Mouse (Mus musculus) stomach, embryonic 16.5 days (tissue): Measurements from ENCODE around the gene Sbk3. TPM values are rescaled to one million over a fixed set of nuclear protein-coding genes. Genes with fewer than 3 reads are reported as not detected.

ENCODE experiments used
- ATAC-seq: fragments of 200-750 bp; cut with Nextera tagmentation; 2 replicates; pipeline ENCODE4 v1.8.0; 2017; ENCODE audit warnings: moderate number of reproducible peaks, moderate TSS enrichment; ENCODE audit not compliant: insufficient read depth, low FRiP score
- H3K27ac ChIP-seq: fragments of 300-500 bp; sonication (generic); 2 replicates; pipeline ENCODE4 v1.5.1; 2014; ENCODE audit warnings: low read length
- H3K27me3 ChIP-seq: fragments of 300-500 bp; sonication (generic); 2 replicates; pipeline ENCODE4 v1.6.1; 2014; ENCODE audit warnings: low read length, control low read depth, mixed read lengths; ENCODE audit not compliant: control insufficient read depth, insufficient read depth
- H3K36me3 ChIP-seq: fragments of 300-500 bp; sonication (generic); 2 replicates; pipeline ENCODE4 v1.6.1; 2014; ENCODE audit warnings: low read length; ENCODE audit not compliant: control insufficient read depth, insufficient read depth
- H3K4me1 ChIP-seq: fragments of 300-500 bp; sonication (generic); 2 replicates; pipeline ENCODE4 v1.6.1; 2014; ENCODE audit warnings: low read length, control low read depth, mixed read lengths; ENCODE audit not compliant: control insufficient read depth, insufficient read depth
- H3K4me2 ChIP-seq: fragments of 300-500 bp; sonication (generic); 2 replicates; pipeline ENCODE4 v1.6.1; 2014; ENCODE audit warnings: low read depth, low read length, mixed read lengths
- H3K4me3 ChIP-seq: fragments of 300-500 bp; sonication (generic); replicated peaks from 2 replicates; pipeline ENCODE4 v1.5.1; 2014; ENCODE audit warnings: mild to moderate bottlenecking, low read length
- H3K9ac ChIP-seq: fragments of 300-500 bp; sonication (generic); 2 replicates; pipeline ENCODE4 v1.6.1; 2014; ENCODE audit warnings: low read length
- H3K9me3 ChIP-seq: fragments of 300-500 bp; sonication (generic); replicated peaks from 2 replicates; pipeline ENCODE4 v1.6.1; 2016; ENCODE audit warnings: low read length, control low read depth; ENCODE audit not compliant: control insufficient read depth
- WGBS: fragments of 180-500 bp; shearing (Covaris S2); extraction: QIAGEN DNeasy Blood & Tissue Kit; methylation state at CpG from one replicate; pipeline ENCODE4 v1.1.7; 2014; 5-methylcytosine and 5-hydroxymethylcytosine counted together
- polyA plus RNA-seq: library from polyadenylated mRNA; unstranded; fragments of >200 nt; fragmentation: Nextera tagmentation; extraction: Ambion mirVana; gene quantifications from 2 replicates; pipeline ENCODE4 v1.2.1, GENCODE M21; 2015

Sbk3 gene
- polyA plus RNA-seq, 1 experiment from 2014 or later = not detected

DNA sequence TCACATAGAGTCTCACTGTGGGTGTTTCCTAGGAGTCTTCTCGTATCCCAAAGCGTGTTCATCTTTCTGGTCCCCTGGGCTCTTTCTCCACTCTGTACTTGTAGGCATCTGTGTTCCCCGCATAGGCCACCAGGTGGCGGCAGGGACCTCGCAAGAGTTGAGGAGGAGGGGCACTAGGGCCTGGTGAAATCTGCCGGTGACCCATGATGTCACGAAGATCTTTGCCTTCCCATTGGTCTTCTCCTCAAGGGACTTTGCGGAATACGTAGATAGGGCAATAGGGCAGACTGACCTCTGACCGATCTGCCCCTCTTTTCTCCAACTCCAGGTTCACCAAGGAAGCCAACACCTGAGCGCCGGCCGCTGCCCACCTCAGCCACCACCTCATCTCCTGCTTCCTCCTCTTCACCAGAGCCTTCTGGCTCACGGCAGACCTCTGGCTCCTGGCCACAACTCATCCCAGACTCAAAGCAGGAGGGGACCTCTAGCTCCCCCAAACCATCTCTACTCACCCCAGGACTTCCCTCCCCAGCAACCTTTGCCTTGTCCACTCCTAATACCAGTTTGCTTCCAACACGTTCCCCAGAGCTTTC, 27.6 kb downstream of the Sbk3 start:
- Histone ChIP-seq H3K4me3 (peak overlapping the region; percentile 35), H3K4me1 (no peaks in the 10 kb centered on the region), H3K36me3 (no peaks in the 10 kb centered on the region), H3K27ac (no peak overlapping the region), H3K9ac (no peak overlapping the region), H3K4me2 (peak overlapping the region; percentile 58), H3K9me3 (no peaks in the 10 kb centered on the region), H3K27me3 (no peaks in the 10 kb centered on the region)
- WGBS = 18% methylated on average over 15 of the region's 15 CpGs
- ATAC-seq = peak; percentile 76

DNA sequence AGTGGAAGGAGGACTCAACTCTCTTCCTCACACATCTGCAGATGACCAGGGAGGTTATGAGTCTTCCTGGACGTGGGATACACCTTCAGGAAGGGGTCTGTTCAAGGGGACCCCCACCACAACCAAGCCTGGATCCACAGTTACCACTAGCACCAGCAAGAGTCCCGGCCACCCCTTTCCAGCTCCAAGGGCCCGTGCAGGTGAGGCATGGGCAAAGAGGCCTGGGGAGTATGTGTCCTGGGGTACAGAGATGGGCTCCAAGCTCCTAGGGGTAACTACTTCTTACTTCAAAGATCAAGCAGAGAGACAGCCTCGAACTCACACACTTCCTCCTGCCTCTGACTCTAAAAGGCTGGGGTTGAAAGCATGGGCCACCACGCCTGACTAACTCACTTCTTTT, 28.3 kb downstream of the Sbk3 start:
- WGBS = 47% methylated on average over 5 of the region's 5 CpGs
- Histone ChIP-seq H3K9ac (no peak overlapping the region), H3K4me3 (no peak overlapping the region), H3K27ac (no peak overlapping the region), H3K4me2 (no peak overlapping the region), H3K36me3 (no peaks in the 10 kb centered on the region), H3K27me3 (no peaks in the 10 kb centered on the region), H3K4me1 (no peaks in the 10 kb centered on the region), H3K9me3 (no peaks in the 10 kb centered on the region)
- ATAC-seq = no peak

DNA sequence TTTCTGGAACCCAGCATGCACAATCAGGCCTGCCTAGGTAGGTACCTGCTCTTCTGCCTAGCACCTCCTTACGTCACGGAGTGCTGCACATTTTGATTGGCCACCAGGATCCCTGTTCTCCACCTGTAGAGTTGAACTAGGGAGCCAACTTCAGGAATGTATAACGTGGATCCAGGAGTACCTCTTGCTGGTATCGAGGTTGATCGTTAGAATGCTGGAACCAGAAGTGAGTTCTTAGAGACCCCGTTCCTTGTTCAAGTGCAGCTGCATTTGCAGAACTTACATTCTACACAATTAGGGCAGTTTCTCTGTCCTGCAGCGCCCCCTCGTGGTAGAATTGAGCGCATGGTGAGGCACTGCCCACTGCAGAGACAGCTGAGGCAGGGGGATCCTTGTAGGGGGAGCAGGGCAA, 30.9 kb downstream of the Sbk3 start:
- Histone ChIP-seq H3K36me3 (no peaks in the 10 kb centered on the region), H3K27ac (no peak overlapping the region), H3K9me3 (no peaks in the 10 kb centered on the region), H3K4me3 (no peak overlapping the region), H3K4me2 (no peak overlapping the region), H3K9ac (no peak overlapping the region), H3K27me3 (no peaks in the 10 kb centered on the region), H3K4me1 (no peaks in the 10 kb centered on the region)
- ATAC-seq = no peak; the same call in 1 of the 2 replicates
- 19% methylated on average over 9 of the region's 9 CpGs for WGBS

DNA sequence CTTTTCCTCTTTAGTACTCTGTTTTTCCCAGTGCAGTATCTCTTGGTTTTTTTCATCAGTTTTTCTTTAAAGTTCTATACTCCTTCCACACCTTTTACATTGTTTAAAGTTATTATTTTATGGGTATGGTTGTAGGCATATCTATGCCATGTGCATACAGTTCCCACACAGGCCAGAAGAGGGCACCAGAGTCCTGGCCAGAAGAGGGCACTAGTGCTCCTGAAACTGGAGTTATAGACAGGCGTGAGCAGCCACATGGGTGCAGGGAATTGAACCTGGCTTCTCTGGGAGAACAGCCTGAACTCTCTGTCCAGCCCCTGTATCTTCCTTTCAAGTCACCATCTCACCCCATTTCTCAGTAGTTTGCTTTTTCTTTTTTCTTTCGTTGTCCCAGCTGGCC, 32.5 kb downstream of the Sbk3 start:
- H3K4me1 ChIP-seq = no peaks in the 10 kb centered on the region
- no peak overlapping the region for H3K4me3 ChIP-seq
- H3K27ac ChIP-seq = no peak overlapping the region
- no peak for ATAC-seq
- no peak overlapping the region for H3K9ac ChIP-seq
- WGBS = 40% methylated on average over 2 of the region's 2 CpGs
- no peaks in the 10 kb centered on the region for H3K27me3 ChIP-seq
- H3K9me3 ChIP-seq = 0 out of 2 replicates have a peak, but pooled peaks cover 4% of the 10 kb centered on the region
- no peak overlapping the region for H3K4me2 ChIP-seq
- H3K36me3 ChIP-seq = no peaks in the 10 kb centered on the region

DNA sequence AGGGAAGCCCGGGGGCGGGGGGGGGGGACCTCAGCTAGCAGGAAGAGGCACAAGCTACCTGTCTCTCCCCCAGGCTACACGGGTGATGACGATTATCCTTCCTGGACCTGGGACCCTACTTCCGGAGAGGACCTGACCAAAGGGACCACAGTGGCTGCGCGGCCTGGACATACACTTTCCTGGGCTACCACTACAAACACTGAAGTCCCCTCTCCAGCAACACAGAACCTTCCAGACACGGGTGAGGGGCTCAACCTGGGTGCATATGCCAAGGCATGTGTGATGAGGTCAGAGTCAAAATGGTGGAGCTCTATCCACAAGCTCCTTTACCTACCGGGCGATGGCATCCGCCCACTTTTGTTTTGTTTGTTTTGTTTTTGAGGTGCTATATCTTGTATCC, 33.6 kb downstream of the Sbk3 start:
- Histone ChIP-seq H3K9me3 (0 out of 2 replicates have a peak, but pooled peaks cover 4% of the 10 kb centered on the region), H3K27ac (no peak overlapping the region), H3K9ac (no peak overlapping the region), H3K4me2 (no peak overlapping the region), H3K27me3 (no peaks in the 10 kb centered on the region), H3K4me3 (no peak overlapping the region), H3K4me1 (no peaks in the 10 kb centered on the region), H3K36me3 (no peaks in the 10 kb centered on the region)
- WGBS = 71% methylated on average over 11 of the region's 11 CpGs
- ATAC-seq = no peak

DNA sequence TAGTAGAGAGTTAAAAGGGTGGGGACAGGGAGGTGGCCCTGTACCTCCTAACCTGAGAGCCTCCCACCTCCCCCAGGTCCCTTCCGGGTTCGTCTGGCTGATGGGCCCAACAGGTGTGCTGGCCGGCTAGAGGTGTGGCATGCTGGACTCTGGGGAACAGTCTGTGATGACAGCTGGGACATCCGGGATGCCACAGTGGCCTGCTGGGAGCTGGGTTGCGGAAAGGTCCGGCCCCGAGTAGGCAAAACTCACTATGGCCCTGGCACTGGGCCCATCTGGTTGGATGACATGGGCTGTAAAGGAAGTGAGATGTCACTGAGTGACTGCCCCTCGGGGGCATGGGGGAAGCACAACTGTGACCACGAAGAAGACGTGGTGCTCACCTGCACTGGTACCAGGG, 34.1 kb downstream of the Sbk3 start:
- Histone ChIP-seq H3K4me1 (no peaks in the 10 kb centered on the region), H3K9me3 (0 out of 2 replicates have a peak, but pooled peaks cover 4% of the 10 kb centered on the region), H3K36me3 (no peaks in the 10 kb centered on the region), H3K4me3 (no peak overlapping the region), H3K9ac (no peak overlapping the region), H3K27me3 (no peaks in the 10 kb centered on the region), H3K4me2 (no peak overlapping the region), H3K27ac (no peak overlapping the region)
- no peak; the same call in 1 of the 2 replicates for ATAC-seq
- 78% methylated on average over 10 of the region's 10 CpGs for WGBS

DNA sequence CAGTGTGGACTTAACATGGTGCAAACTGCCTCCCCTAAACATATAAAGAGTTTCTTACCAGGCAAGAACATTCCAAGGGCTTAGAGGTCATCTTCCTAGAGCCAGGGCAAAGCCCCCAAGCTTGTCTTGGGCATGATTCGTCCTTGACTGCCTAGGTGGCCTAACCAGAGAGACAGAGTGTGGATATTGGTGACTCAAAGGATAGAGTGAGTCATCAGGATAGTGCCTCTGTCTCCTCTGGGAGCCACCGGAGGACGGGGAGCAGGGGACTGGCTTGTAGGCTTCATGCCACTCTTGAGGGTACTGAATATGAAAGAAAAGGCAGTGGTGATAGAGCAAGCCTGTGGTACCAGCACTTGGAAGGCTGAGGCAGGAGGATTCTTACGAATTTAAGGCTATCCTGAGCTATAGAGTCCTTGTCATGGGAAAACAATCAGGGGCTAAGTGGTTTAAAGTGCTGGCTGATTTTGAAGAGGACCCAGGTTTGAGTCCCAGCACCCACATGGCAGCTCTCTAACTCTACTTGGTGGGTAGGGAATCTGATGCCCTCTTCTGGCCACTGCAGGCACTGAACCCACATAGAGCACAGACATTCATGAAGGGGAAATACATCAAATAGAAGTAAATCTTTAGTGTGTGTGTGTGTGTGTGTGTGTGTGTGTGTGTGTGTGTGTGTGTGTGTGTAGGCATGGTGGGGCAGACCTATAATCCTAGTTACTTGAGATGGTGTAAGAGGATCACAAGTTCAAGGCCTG, 36.6 kb downstream of the Sbk3 start:
- Histone ChIP-seq H3K27me3 (no peaks in the 10 kb centered on the region), H3K27ac (no peak overlapping the region), H3K9ac (no peak overlapping the region), H3K36me3 (no peaks in the 10 kb centered on the region), H3K4me3 (no peak overlapping the region), H3K4me2 (no peak overlapping the region), H3K9me3 (0 out of 2 replicates have a peak, but pooled peaks cover 4% of the 10 kb centered on the region), H3K4me1 (no peaks in the 10 kb centered on the region)
- no peak for ATAC-seq
- 73% methylated on average over 4 of the region's 4 CpGs for WGBS

DNA sequence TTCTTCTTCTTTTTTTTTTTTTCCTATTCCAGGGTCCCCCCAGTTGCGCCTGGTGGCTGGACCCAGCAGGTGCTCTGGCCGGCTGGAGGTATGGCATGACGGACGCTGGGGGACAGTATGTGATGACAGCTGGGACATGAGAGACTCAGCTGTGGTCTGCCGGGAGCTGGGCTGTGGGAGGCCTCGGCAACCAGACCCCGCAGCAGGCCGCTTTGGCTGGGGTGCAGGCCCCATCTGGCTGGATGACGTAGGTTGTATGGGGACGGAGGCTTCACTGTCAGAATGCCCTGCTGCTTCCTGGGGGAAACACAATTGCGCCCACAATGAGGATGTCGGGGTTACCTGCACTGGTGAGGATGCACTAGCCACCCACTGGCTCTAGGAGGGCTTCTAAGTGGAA, 37.9 kb downstream of the Sbk3 start:
- no peak overlapping the region for H3K4me3 ChIP-seq
- no peak overlapping the region for H3K27ac ChIP-seq
- ATAC-seq = no peak
- H3K27me3 ChIP-seq = no peaks in the 10 kb centered on the region
- H3K9ac ChIP-seq = no peak overlapping the region
- no peaks in the 10 kb centered on the region for H3K36me3 ChIP-seq
- H3K4me1 ChIP-seq = no peaks in the 10 kb centered on the region
- H3K4me2 ChIP-seq = no peak overlapping the region
- H3K9me3 ChIP-seq = 0 out of 2 replicates have a peak, but pooled peaks cover 4% of the 10 kb centered on the region
- 81% methylated on average over 12 of the region's 12 CpGs for WGBS

DNA sequence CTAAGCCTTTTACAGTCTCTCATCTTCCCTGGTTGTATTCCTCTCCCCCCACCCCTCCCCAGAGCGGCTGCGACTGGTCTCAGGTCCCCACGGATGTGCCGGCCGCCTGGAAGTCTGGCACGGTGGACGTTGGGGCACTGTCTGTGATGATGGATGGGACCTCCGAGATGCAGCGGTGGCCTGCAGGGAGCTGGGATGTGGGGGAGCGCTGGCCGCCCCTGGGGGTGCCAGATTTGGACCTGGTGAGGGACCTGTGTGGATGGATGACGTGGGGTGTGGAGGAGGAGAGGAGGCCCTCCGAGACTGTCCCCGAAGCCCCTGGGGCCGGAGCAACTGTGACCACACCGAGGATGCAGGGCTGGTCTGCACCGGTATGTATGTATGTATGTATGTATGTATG, 42.6 kb downstream of the Sbk3 start:
- no peak for ATAC-seq
- Histone ChIP-seq H3K9ac (peak overlapping the region; percentile 41; the same call in 1 of the 2 replicates), H3K9me3 (no peaks in the 10 kb centered on the region), H3K4me3 (0 out of 2 replicates have a peak overlapping the region, but pooled peaks have one; percentile 2), H3K4me2 (no peak overlapping the region; the same call in 1 of the 2 replicates), H3K4me1 (peaks cover 31% of the 10 kb centered on the region), H3K27me3 (no peaks in the 10 kb centered on the region), H3K36me3 (no peaks in the 10 kb centered on the region), H3K27ac (no peak overlapping the region)
- 58% methylated on average over 17 of the region's 17 CpGs for WGBS
